Mouse (Mus musculus): ENCODE measurements around the gene Arap1. TPM values are rescaled to one million over a fixed set of nuclear protein-coding genes. Genes with fewer than 3 reads are reported as not detected.

The Arap1 gene
- total RNA-seq (2021), result 10 to 100 TPM; 47.2 to 74.1 TPM
- long read RNA-seq, experiment 1, full-length matches to known transcripts, result 17 of 32 reads
- long read RNA-seq, experiment 1, partial matches to known transcripts, result 12 of 32 reads
- long read RNA-seq, experiment 1, other reads (novel, unspliced or antisense), result 3 of 32 reads
- long read RNA-seq, experiment 2, full-length matches to known transcripts, result 11 of 37 reads
- long read RNA-seq, experiment 2, partial matches to known transcripts, result 19 of 37 reads
- long read RNA-seq, experiment 2, other reads (novel, unspliced or antisense), result 7 of 37 reads

DNA sequence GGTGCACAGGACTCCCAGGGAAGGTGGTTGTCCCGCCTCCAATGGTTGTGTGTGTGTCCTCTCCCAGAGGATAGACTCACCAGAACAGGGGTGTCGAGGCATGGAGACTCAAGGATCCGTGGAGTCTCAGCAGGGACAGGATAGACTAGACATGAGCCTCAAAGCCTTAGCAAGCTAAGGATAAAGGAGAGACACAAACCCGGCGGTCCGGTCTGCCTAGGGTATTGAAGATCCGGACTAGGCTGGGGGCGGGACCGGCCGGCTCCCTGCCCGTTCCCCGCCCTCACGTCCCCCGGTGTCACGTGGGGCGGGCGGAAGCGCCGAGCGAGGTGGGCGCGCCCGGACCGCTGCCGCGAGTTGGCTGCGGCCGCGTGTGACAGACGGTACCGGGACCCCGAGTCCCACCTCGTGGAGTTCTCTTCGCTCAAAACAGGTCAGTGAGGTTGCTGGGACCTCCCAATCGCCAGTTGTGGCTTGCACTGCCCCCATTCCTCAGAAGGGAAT lies at the start of gene Arap1:
Gene Arap1, plus strand, starts transcription at position 301 of the 504 bp plus-strand sequence.
- peak; percentile 78 for DNase-seq

GRCm38 (mm10) chr7:101298375-101298774 lies 49.5 kb upstream of the Arap1 start:
- no peak for DNase-seq

GRCm38 (mm10) chr7:101301361-101301880 lies 46.4 kb upstream of the Arap1 start:
- DNase-seq, result no peak

- peak; percentile 95 for DNase-seq
These were observed 45.9 kb upstream of the Arap1 start, which contains the start of gene Atg16l2 for GRCm38 (mm10) chr7:101301881-101302456. Gene Atg16l2 (minus strand): TSS chr7:101302251.

- no peak for DNase-seq
These were observed 45.2 kb upstream of the Arap1 start for GRCm38 (mm10) chr7:101302691-101303090.

DNA sequence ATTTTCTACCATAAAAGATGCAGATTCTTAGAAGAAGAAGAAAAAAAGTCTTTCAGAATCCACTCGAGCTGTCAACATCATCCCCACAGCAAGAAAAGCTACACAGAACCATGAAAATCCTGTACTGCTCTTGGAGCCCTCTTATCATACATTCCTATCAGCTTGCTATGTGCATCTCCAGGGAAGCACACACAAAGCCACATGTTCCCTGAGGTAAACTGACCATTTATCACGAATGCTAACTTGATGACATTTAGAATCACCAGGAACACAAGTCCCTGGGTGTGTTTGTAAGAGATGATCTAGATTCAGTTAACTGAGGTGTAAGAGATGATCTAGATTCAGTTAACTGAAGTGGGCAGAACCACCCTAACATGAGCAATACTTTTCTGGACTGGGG lies 41.0 kb upstream of the Arap1 start:
- DNase-seq, result no peak

DNA sequence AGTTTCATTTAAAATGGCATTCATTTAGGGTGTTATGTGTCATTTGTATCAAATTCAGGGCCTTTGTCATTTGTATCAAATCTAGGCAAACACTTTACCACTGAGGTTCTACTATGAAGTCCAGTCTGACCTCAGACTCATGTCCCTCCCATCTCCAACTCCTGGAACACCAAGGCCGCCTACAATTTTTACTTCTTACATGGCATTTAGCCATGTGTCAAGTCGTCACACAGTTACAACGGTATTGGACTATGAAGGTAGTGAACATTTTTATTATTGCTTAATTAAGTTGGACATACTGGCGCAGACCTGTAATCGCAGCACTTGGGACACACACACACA lies 37.9 kb upstream of the Arap1 start:
- DNase-seq, result no peak

- peak; percentile 96 for DNase-seq
These were observed 37.4 kb upstream of the Arap1 start for GRCm38 (mm10) chr7:101310327-101311028.

- no peak for DNase-seq
These were observed 36.8 kb upstream of the Arap1 start for GRCm38 (mm10) chr7:101311061-101311460.

- no peak for DNase-seq
These were observed 34.8 kb upstream of the Arap1 start for GRCm38 (mm10) chr7:101313033-101313432.

DNA sequence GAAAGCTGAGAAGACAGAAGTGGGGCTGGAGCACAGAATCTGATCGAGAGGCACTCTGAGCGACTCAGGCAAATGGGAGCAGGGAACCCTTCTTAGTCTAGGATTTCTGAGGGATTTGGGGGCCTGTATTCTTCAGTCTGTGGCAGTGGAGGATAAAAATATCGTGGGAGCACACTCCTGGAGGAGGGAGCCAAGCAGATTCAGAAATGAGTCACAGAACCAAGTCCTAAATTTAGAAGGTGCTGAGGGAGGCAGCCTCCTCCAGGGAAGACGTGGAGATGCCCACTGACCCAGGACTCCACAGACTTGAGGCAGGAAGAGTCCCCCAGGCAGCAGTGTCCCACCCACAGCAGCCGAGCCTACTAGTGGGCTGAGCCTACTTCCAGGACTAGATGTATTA lies 33.5 kb upstream of the Arap1 start:
- DNase-seq, result no peak

GRCm38 (mm10) chr7:101315699-101316098 lies 32.2 kb upstream of the Arap1 start:
- DNase-seq, result no peak

DNA sequence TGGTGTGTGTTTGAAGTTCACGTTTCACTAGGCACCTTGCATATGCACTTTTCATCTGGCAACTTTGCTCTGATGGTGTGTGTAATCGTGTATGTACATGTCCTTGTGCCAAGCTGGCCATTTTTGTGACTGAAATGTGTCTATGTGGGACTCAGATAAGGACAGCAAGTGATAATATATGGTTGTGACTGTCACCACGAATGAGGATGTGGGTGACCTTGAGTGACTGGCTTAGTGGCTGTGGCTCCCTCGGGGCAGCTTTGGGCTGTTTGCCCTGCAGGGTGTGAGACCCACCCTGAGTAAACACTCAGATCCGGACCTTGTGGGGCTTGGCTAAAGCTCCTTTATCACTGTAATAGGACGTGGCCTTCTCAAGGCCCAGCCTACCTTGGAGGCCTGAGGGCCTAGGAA lies 31.3 kb upstream of the Arap1 start:
- no peak for DNase-seq

GRCm38 (mm10) chr7:101317014-101317413 lies 30.9 kb upstream of the Arap1 start, which contains the start of gene Stard10:
Gene Stard10 (plus strand): TSS chr7:101317086.
- no peak for DNase-seq

GRCm38 (mm10) chr7:101318848-101319247 lies 29.0 kb upstream of the Arap1 start:
- no peak for DNase-seq

DNA sequence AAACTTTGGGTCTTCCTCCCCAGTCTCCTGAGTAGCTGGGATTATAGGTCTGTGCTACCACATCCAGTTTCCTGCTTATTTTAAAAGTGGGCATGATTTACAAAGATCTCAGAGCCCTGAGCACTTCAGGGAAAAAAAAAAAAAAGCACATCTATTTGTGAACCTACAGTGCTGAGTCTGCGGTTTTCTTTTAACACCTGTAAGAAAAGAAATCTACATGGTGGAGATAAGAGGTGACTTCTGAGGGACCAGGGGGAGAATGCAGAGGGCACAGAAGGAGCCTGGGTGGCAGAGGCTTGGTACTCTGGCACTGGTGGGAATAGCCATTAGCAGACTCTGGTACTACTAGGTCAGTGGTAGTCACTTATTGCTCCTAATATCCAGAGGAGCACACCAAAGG lies 28.1 kb upstream of the Arap1 start:
- DNase-seq, result no peak

DNA sequence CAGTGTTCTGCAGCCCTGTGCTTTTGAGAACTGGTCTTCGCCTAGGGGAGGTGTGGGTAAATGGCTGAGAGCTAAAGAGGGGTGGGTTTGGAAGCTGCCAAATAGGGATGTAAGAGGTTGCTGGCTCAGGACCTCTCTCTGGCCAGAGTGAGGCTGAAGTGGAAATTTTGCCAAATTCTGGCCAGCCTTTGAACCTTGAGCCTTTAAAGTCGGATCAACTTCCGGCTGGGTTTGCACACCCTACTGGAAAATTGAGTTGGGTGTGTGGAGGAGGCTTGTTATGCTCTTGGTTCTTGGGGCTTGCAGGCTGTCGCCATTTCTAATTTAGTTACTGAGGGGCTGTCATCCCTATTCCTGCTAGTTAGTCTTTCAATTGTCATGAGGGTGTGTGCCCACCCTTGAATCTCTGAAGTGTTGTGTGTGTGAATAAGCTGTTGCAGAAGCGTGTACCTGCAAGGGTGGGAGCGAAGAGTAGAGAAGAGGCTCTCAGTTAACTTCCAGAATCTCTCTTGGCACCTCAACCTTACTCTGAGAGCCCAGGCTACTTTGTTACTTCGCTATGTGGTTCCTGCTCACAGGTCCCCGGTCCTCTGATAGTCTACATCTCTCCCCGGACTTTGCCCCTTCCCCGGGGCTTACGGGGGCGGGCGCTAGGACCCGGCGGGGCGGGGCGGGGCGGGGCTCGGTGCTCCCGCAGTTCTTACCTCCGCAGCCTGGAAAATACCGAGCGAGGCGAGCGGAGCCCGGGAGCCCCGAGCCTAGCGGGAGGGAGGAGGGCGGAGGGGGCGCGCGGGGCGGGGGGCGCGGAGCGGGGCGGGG lies 27.3 kb upstream of the Arap1 start:
- DNase-seq, result peak; percentile 70

DNA sequence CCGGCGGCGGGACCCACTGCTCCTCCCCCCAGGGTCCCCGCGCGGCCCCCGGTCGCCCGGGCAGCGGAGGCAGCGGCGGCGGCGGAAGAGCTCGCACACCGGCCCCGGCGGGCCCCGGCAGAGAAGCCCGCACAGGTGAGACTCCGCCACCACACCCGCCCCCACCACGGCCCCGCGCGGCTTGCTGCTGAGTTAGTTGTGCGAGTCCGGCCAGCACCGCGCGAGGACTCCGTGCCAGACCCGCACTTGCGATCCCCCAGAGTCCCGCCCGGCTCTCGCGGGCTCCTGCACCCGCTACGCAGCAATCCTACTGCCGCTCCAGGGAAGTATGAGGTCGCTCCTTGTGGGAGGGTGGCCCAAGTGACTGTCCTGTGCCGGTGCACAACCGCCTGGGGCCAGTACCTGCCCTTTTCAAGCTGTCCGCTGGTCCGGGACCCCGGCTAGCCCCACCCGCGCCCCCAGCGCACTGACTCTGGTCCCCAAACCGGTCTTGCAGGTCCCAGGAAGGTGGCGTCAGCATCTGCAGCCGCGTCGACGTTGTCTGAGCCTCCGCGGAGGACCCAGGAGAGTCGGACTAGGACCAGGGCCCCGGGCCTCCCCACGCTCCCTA lies 26.5 kb upstream of the Arap1 start:
- DNase-seq, result peak; percentile 46

GRCm38 (mm10) chr7:101323141-101323594 lies 24.7 kb upstream of the Arap1 start:
- DNase-seq, result no peak

GRCm38 (mm10) chr7:101324142-101324962 lies 23.5 kb upstream of the Arap1 start:
- no peak for DNase-seq

- no peak for DNase-seq
These were observed 21.9 kb upstream of the Arap1 start for GRCm38 (mm10) chr7:101326006-101326405.
